Mouse (Mus musculus) forebrain, embryonic 13.5 days (tissue): ENCODE measurements at regions not wholly inside any gene's neighbourhood (a gene's known extent, or its start where the extent isn't known, plus 50 kb on each side); places are given as distances from the start of the nearest gene placed in this dataset.

Experiments
- ATAC-seq: fragments of 200-750 bp; cut with Nextera tagmentation; 2 replicates; pipeline ENCODE4 v1.8.0; 2017
- H3K27ac ChIP-seq: fragments of 300-500 bp; sonication (generic); 2 replicates; pipeline ENCODE4 v1.5.1; 2015; ENCODE audit warnings: inconsistent platforms, mild to moderate bottlenecking, moderate library complexity
- H3K27me3 ChIP-seq: fragments of 300-500 bp; sonication (generic); 2 replicates; pipeline ENCODE4 v1.6.1; 2015; ENCODE audit warnings: mild to moderate bottlenecking, inconsistent platforms
- H3K36me3 ChIP-seq: fragments of 300-500 bp; sonication (generic); 2 replicates; pipeline ENCODE4 v1.6.1; 2015; ENCODE audit warnings: mild to moderate bottlenecking, inconsistent platforms; ENCODE audit not compliant: poor library complexity, severe bottlenecking
- H3K4me1 ChIP-seq: fragments of 300-500 bp; sonication (generic); 2 replicates; pipeline ENCODE4 v1.6.1; 2015; ENCODE audit warnings: inconsistent platforms
- H3K4me2 ChIP-seq: fragments of 300-500 bp; sonication (generic); 2 replicates; pipeline ENCODE4 v1.6.1; 2015; ENCODE audit warnings: inconsistent platforms, mild to moderate bottlenecking, moderate library complexity
- H3K4me3 ChIP-seq: fragments of 300-500 bp; sonication (generic); 2 replicates; pipeline ENCODE4 v1.5.1; 2015; ENCODE audit warnings: mild to moderate bottlenecking, inconsistent platforms
- H3K9ac ChIP-seq: fragments of 300-500 bp; sonication (generic); 2 replicates; pipeline ENCODE4 v1.6.1; 2015; ENCODE audit warnings: mild to moderate bottlenecking, inconsistent platforms
- H3K9me3 ChIP-seq: fragments of 300-500 bp; sonication (generic); replicated peaks from 2 replicates; pipeline ENCODE4 v1.6.1; 2016; ENCODE audit warnings: inconsistent platforms
- WGBS: fragments of 180-500 bp; shearing (Covaris S2); methylation state at CpG from one replicate; pipeline ENCODE4 v1.1.7; 2015; 5-methylcytosine and 5-hydroxymethylcytosine counted together

DNA sequence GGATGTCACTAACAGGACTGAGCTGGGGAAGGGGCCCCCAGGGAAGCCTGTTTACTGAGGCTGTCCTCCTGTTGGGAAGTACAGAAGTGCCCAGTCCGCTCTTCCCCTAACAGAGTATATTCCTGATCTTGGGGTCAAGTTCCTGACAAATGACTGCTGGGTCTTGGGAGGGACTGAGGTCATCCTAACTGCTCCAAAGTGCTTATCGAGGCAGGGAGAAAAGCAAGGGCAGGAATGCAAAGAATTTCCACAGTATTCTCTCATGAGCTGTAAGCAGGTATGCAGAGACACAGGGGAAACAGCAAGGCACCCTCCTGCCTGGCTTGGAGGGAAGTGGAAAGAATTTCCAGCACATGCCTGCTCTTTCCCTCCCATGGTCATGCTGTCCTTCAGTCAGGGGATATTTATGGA lies 107.9 kb downstream of the Oma1 start:
- H3K4me1 ChIP-seq = no peaks in the 10 kb centered on the region

GRCm38 (mm10) chr4:103441383-103441782 lies 127.8 kb downstream of the Oma1 start:
- Histone ChIP-seq H3K9me3 (no peaks in the 10 kb centered on the region), H3K4me3 (no peak overlapping the region), H3K9ac (no peak overlapping the region), H3K27me3 (no peaks in the 10 kb centered on the region), H3K36me3 (no peaks in the 10 kb centered on the region), H3K4me2 (no peak overlapping the region), H3K27ac (no peak overlapping the region), H3K4me1 (0 out of 2 replicates have a peak, but pooled peaks cover 3% of the 10 kb centered on the region)
- 100% methylated on average over 1 of the region's 1 CpGs for WGBS
- ATAC-seq = no peak; the same call in 1 of the 2 replicates

More for the DNA sequence above, 107.9 kb downstream of the Oma1 start:
- no peak overlapping the region for H3K27ac ChIP-seq
- H3K4me2 ChIP-seq = no peak overlapping the region
- no peak overlapping the region for H3K9ac ChIP-seq
- WGBS = 46% methylated on average over 2 of the region's 2 CpGs
- ATAC-seq = no peak
- H3K4me3 ChIP-seq = no peak overlapping the region
- H3K9me3 ChIP-seq = no peaks in the 10 kb centered on the region
- H3K36me3 ChIP-seq = no peaks in the 10 kb centered on the region
- H3K27me3 ChIP-seq = no peaks in the 10 kb centered on the region

- no peak overlapping the region for H3K4me3 ChIP-seq
- H3K27me3 ChIP-seq = no peaks in the 10 kb centered on the region
- no peak overlapping the region for H3K4me2 ChIP-seq
- H3K9me3 ChIP-seq = no peaks in the 10 kb centered on the region
- H3K9ac ChIP-seq = no peak overlapping the region
- H3K36me3 ChIP-seq = no peaks in the 10 kb centered on the region
- ATAC-seq = peak; percentile 45; the same call in 1 of the 2 replicates
- H3K27ac ChIP-seq = no peak overlapping the region
- H3K4me1 ChIP-seq = 0 out of 2 replicates have a peak, but pooled peaks cover 3% of the 10 kb centered on the region
- WGBS = 84% methylated on average over 11 of the region's 11 CpGs
These were observed 128.3 kb downstream of the Oma1 start for GRCm38 (mm10) chr4:103441955-103442354.

DNA sequence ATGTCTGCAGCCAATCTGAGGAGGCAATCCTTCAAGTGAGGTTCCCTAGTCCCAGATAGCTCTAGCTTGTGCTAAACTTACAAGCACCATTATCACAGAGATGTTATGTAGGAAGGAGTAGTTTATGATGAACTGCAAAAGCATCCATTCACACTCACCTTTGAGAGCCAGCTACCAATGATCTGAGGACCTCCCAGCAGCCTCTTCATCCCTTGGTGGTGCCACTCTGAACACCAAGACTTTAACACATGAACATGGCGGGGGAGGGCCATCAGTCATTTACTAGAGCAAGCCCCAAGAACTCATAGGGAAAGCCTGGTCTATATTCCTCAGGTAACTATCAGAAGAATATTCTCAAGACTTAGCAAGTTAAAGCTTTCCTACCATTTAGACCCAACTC lies 135.7 kb downstream of the Oma1 start:
- Histone ChIP-seq H3K27ac (no peak overlapping the region), H3K27me3 (no peaks in the 10 kb centered on the region), H3K9me3 (no peaks in the 10 kb centered on the region), H3K4me1 (no peaks in the 10 kb centered on the region), H3K4me3 (no peak overlapping the region), H3K4me2 (no peak overlapping the region), H3K36me3 (no peaks in the 10 kb centered on the region), H3K9ac (no peak overlapping the region)
- WGBS = 81% methylated on average over 1 of the region's 1 CpGs
- no peak for ATAC-seq

DNA sequence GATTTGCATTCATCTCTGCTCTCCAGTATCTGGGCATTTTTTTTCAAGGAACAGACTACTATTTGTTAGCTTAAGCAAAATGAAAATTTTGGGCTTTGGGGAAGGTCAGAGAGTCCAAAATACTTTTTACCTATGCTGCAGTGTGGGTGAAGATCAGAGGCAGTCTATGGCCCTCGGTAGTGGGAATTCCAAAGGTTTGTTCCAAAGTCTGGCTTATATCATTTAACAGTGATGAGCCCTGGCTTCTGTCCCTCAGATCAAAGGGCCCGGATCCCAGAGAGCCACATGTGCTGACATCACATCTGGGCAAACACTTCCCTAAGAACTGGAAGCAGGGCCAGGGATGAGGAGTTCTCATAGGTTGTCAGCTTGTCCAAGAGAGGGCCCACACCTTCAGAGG lies 136.5 kb downstream of the Oma1 start:
- no peak for ATAC-seq
- Histone ChIP-seq H3K4me3 (no peak overlapping the region), H3K9ac (no peak overlapping the region), H3K9me3 (no peaks in the 10 kb centered on the region), H3K4me1 (no peaks in the 10 kb centered on the region), H3K27me3 (no peaks in the 10 kb centered on the region), H3K4me2 (no peak overlapping the region), H3K27ac (no peak overlapping the region), H3K36me3 (no peaks in the 10 kb centered on the region)
- WGBS = 92% methylated on average over 2 of the region's 2 CpGs

DNA sequence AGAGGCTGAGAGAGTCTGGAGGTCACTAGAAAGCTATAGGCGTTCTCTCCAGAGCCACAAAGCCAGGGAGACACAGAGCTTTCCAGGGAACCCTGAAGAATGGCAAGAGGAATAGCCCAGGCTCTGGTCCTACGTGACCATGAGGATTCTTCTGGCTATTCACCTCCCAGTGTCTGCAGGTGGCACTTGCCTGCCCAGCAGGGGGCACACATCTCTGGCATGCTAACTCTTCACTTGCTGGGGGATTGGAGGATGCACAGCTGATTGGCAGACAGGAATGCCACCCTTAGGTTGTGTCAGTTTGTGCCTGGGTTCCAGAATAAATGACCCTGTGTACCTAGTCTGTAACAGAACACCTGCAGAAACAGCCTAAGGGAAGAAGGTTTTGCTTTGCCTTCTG lies 141.8 kb downstream of the Oma1 start:
- no peak for ATAC-seq
- Histone ChIP-seq H3K4me3 (no peak overlapping the region), H3K27ac (no peak overlapping the region), H3K4me1 (no peaks in the 10 kb centered on the region), H3K9ac (no peak overlapping the region), H3K27me3 (no peaks in the 10 kb centered on the region), H3K9me3 (no peaks in the 10 kb centered on the region), H3K4me2 (no peak overlapping the region), H3K36me3 (no peaks in the 10 kb centered on the region)
- whole genome bisulfite sequencing = 61% methylated on average over 2 of the region's 2 CpGs

DNA sequence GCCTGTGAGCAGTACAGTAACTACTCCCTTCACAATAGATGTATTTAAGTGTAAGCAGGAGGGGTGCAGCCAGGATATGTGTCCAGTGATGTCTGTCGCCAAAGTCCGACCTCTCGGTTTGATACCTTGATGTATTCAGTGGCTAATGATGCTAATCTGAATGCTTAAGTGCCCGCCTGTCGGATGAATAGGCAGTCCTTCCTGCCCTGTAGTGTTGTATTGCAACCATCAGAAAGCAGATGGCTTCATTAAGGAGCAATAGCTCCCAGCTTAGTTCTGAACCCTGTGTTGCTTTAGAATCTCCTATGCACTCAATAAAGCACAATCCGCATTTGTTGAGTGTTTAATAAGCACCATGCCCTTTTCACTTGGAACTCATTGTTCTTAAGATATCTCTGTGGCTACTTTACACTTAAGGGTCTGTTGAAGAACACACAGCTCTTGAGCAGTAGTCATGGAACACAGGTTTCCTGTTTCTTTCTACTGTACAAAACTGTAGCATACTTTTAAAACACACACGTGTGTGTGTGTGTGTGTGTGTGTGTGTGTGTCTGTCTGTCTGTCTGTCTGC lies 152.5 kb downstream of the Oma1 start:
- no peaks in the 10 kb centered on the region for H3K27me3 ChIP-seq
- H3K4me1 ChIP-seq = peaks cover 15% of the 10 kb centered on the region; the same call in 1 of the 2 replicates
- H3K9me3 ChIP-seq = no peaks in the 10 kb centered on the region
- 19% methylated on average over 7 of the region's 7 CpGs for WGBS
- H3K4me3 ChIP-seq = no peak overlapping the region
- ATAC-seq = no peak
- H3K36me3 ChIP-seq = no peaks in the 10 kb centered on the region
- no peak overlapping the region for H3K4me2 ChIP-seq
- H3K9ac ChIP-seq = no peak overlapping the region
- no peak overlapping the region for H3K27ac ChIP-seq

DNA sequence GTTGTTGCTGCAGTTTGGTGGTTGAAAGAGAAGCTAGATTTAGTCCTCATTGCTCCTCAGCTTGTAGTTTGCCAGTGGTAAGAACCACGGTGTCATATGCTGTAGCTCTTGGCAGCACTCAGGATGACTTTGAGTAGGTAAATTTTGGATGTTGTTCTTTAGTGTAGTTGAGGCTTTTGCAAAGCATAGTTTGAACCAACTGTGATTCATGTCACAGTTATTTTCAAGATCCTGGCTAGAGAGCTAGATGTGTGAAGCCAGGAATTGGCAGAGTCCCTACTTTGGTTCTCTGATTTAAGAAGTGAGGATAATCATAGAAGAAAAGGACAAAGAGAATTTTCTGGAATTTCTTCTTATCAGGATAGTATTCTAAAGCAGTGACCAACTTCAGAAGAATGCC lies 143.6 kb upstream of the Dab1 start:
- H3K4me3 ChIP-seq = no peak overlapping the region
- WGBS = 91% methylated on average over 1 of the region's 1 CpGs
- H3K9me3 ChIP-seq = no peaks in the 10 kb centered on the region
- no peaks in the 10 kb centered on the region for H3K36me3 ChIP-seq
- H3K4me1 ChIP-seq = no peaks in the 10 kb centered on the region
- H3K9ac ChIP-seq = no peak overlapping the region
- no peak overlapping the region for H3K27ac ChIP-seq
- no peak for ATAC-seq
- no peaks in the 10 kb centered on the region for H3K27me3 ChIP-seq
- no peak overlapping the region for H3K4me2 ChIP-seq

DNA sequence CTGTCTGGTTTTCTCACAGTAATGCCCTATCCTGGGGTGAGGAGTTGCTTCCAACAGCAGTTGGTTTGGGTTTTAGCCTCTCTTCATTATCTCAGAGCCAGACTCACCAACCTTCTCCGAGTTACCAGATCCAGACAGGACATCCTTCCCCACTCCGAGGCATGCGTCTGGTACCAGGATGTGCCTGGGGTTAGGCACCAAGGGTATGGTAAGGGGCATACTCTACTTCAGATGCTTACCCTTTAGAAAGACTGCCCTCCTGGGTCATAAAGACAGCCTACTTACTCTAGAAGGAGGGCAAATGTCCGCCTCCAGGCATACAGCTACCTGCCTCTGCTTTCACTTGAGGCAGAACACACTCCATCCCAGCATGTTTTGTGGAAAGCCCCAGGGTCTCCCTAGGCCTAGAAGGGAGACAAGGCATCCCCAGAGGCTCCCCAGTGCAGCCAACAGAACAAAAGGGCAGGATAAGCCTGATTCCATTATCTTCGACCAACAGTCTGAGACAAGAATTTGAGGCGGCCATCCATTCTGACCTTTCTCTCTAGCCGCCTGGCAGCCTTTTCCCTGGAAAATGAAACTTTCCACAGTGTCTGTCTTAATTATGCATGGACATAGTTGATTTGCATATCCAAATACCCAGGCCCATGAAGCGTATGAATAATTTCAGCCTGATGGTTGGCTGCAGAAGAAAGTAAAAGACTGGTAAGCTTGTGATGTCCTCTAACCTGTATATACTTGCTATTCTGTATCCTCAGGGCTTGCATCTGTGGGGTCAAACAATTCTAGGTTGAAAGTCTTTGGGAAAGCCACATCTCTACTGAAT lies 132.8 kb upstream of the Dab1 start:
- H3K4me2 ChIP-seq = no peak overlapping the region
- no peak for ATAC-seq
- H3K9ac ChIP-seq = no peak overlapping the region
- 45% methylated on average over 8 of the region's 8 CpGs for WGBS
- no peaks in the 10 kb centered on the region for H3K9me3 ChIP-seq
- no peak overlapping the region for H3K27ac ChIP-seq
- H3K36me3 ChIP-seq = no peaks in the 10 kb centered on the region
- no peak overlapping the region for H3K4me3 ChIP-seq
- H3K27me3 ChIP-seq = no peaks in the 10 kb centered on the region
- peaks cover 10% of the 10 kb centered on the region for H3K4me1 ChIP-seq

GRCm38 (mm10) chr4:103508435-103508834 lies 110.7 kb upstream of the Dab1 start:
- Histone ChIP-seq H3K9me3 (no peaks in the 10 kb centered on the region), H3K27ac (no peak overlapping the region), H3K27me3 (no peaks in the 10 kb centered on the region), H3K9ac (no peak overlapping the region), H3K4me2 (no peak overlapping the region), H3K36me3 (no peaks in the 10 kb centered on the region), H3K4me3 (no peak overlapping the region), H3K4me1 (no peaks in the 10 kb centered on the region)
- ATAC-seq = no peak
- 57% methylated on average over 2 of the region's 2 CpGs for WGBS

DNA sequence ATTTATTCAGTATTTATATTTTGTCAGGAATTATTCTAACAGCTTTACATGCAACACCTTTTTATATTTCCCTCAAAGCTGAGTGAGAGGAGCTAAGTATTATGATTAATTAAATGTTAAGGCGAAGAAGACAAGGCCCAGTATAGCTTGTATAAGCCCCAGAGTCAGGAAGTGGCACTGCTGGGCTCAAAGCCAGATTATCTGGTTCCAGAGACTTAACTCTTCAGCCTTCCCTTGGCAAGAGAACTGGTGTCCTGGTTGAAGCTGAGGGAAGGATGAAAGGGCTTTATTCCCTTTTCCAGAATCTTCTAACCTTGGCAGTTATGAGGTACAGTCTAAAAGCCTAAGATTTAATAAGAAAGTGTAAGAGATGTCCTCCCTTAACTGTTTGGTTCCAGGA lies 106.3 kb upstream of the Dab1 start:
- ATAC-seq = no peak
- H3K27me3 ChIP-seq = no peaks in the 10 kb centered on the region
- no peak overlapping the region for H3K4me2 ChIP-seq
- no peaks in the 10 kb centered on the region for H3K4me1 ChIP-seq
- H3K27ac ChIP-seq = no peak overlapping the region
- H3K4me3 ChIP-seq = no peak overlapping the region
- 88% methylated on average over 1 of the region's 1 CpGs for WGBS
- no peak overlapping the region for H3K9ac ChIP-seq
- no peaks in the 10 kb centered on the region for H3K9me3 ChIP-seq
- no peaks in the 10 kb centered on the region for H3K36me3 ChIP-seq

GRCm38 (mm10) chr4:103521870-103522609 lies 97.1 kb upstream of the Dab1 start:
- WGBS = 70% methylated on average over 5 of the region's 5 CpGs
- ATAC-seq = no peak
- no peak overlapping the region for H3K9ac ChIP-seq
- H3K27me3 ChIP-seq = no peaks in the 10 kb centered on the region
- H3K36me3 ChIP-seq = no peaks in the 10 kb centered on the region
- no peak overlapping the region for H3K4me3 ChIP-seq
- H3K9me3 ChIP-seq = no peaks in the 10 kb centered on the region
- H3K4me2 ChIP-seq = no peak overlapping the region
- no peaks in the 10 kb centered on the region for H3K4me1 ChIP-seq
- no peak overlapping the region for H3K27ac ChIP-seq
